Mouse (Mus musculus) cerebellum, postnatal 4 days (tissue): ENCODE data around the gene Zfp819.

Experiments used
- DNase-seq, 2 experiments: peaks; one replicate each; pipeline ENCODE4 v3.0.0; 2022; ENCODE audit warnings: low spot score in 2 of 2, mixed read lengths in 1 of 2

Zfp819 gene

DNA sequence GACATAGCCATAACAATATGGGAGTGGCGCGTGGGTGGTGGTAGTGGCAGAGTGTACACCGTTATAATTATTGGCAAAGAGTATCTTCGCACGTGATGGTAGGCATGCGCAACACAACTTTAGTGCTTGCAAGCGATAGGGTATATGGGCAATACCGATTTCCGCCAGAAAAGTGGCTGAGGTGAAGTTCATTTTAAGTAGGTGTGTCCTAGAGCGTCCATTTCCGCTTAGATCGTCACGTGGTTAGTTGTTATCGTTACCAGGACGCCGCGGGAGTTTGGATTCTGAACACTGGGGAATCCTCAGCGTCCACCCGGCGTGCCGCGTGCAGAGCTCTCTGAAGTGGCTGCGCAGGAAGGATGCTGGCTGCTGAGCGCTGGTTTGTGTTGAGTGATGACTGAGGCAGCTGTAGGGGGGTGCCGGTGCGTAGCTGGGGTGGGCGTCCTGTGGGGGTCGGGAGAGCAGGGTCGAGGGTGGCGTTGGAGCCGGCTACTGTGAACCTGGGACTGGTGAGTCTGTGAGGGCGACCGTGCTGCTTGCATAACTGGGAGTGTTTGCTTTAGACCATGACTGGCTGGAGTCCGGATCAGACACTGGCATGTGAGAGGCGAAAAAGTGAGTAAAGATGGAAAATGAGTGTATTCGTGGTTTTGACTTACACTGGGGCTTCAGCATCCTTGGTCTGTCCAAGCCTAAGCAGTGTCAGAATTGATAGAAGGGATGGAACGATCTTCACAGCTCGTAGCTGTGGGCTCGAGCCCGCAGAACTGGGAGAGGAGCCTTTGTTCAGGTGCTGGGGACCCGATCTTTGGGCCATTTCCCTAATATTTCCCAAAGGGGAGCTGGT, at the start of gene Zfp819:
TSS of gene Zfp819 (plus strand) at position 274 of the 847 bp plus-strand sequence.
- DNase-seq = peak; percentile 36 to 55

DNA sequence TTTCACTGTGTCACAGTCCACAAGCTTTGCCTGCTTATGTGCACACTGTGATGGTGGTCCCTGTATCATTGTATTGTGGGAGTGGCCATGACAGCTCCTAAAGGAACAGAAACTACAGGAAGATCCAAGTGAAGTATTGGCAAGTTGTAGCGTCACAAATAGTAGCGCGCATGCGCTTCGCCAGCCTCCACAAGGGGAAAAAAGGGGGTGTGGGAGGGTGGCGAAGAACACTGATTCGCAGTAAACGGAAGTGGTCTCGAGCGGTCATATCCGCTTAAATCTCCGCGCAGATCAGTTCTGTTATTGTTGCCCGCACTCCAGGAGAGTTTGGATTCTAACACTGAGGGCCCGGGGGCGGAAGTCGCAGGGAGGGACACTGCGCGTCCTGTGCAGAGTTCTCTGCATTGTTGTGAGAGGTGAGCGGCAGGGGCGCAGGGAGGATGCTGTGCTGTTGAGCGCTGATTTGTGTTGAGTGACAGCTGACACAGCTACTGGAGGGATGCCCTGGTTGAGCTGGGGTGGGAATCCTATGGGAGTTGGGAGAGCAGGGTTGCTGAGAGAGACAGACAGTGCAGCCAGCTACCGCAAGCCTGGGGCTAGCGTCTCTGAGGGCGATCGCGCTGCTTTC, 44.8 kb upstream of the Zfp819 start, which contains the start of gene Zfp658:
TSS of gene Zfp658 (plus strand) at position 251 of the 628 bp plus-strand sequence.
- peak; percentile 69 to 83 for DNase-seq

DNA sequence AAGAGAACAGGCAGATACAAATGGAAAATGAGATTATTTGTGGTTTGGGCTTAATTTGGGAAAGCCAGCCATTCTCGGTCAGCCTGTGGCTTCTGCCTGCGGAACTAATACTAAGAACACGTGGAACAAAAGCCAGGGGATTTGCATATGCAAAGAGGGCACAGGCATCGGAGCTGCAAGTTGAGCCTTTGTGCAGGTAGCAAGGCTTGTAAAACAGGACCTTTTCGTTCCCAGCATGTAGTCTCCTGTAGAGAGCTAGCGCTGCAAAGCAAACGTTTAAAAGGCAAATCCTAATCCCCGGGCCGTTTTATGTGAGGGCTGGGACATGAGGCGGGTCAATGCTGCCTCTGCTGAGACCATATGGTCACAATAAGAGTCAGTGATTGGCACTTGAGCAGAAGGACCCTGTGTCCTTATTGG, 44.3 kb upstream of the Zfp819 start:
- DNase-seq = peak in 1 of 2 experiments; percentile 23

- no peak for DNase-seq
These were observed 43.7 kb upstream of the Zfp819 start for GRCm38 (mm10) chr7:43563300-43563699.

DNA sequence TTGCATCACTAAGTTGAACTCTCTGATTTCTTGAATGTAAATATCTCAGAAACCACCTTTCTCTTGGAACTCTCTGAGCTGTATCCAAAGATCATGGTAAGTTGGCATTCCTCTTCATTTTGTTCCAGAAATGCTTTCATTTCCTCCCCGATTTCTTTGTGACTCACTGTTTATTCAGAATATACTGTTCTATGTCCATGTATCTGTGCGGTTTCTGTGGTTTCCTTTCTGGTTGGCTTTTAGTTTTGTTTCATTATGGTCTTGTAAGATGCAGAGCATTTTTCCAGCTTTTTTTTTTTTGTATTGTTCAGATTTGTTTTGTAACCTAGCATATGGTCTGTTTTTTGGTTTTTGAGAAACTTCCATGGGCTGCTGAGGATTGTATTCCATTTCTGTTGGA, 35.8 kb upstream of the Zfp819 start:
- no peak for DNase-seq

- peak; percentile 66 to 83 for DNase-seq
These were observed 27.4 kb upstream of the Zfp819 start, which contains the start of gene Zfp719 for GRCm38 (mm10) chr7:43579440-43580171. Gene Zfp719 (plus strand): TSS chr7:43579610.

GRCm38 (mm10) chr7:43580526-43580925, 26.4 kb upstream of the Zfp819 start:
- DNase-seq = no peak

GRCm38 (mm10) chr7:43584790-43585189, 22.2 kb upstream of the Zfp819 start:
- no peak for DNase-seq

DNA sequence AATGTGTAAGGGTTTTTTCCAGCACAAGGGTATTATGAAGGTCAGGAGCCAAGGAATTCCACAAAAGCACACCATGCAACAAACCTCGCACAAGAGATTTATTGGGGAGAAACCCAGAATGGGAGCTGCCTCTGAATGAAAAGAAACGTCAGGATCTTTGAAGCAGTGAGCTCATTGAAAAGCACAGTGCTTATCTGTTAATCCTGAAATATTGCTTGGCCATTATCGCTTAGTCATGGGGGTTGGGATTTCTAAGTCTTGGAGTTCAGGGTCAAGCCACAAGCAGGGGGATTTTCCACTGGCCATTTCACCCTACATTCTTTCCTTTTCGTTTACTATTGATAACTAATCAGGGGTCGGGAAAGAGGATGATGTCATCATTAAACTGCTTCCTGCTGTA, 5.1 kb upstream of the Zfp819 start:
- DNase-seq = no peak

DNA sequence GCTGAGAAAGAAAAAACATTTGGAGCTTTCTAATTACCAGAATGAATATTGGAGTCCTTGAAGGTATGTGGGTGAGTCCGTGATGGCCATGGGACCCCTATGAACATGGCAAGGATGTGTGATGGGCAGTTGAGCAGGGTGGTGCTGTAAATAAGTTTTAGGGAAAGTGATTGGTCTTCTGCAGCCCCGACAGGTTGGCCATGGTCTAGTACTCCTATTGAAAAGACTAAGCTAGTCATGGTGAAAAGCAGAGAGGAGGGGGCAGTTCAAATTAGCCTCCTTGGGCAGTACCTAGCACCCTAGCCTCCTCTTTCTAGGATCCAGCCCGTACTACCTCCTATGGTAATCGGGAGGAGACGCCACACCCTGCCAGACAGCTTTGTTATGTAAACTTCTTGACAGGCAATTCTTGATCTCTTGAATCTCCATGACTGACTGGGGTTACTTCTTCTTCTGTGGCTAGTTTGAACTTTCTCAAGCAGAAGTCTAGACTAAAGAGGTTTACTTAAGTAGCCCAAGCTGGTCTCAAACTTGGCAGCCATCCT, 846 bp downstream of the Zfp819 start:
- DNase-seq = no peak

DNA sequence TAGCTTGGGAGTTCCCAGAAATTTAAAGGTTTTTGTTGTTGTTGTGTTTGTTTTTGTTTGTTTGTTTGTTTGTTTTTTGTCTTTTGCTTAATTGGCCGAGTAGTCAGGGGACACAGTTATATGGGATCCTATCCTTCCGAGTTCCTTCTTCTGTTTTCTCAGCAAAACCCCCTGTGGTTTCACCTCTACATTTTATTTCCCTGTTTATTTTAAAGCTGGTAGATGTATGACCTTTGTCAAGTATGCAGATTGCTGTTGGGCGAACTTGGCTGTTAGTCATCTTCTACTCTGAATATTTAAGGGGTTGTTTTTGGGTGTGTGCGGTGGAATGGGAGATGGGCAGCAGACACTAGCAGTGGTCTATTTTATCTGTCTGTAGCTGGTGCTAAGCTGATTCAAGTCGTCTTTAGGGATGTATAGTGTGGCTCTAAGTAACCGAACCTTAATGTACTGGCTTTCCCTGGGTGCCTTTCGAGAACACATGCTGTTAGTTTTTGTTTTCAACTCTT, 1.4 kb downstream of the Zfp819 start:
- no peak for DNase-seq

- DNase-seq = no peak
These were observed 7.0 kb downstream of the Zfp819 start for GRCm38 (mm10) chr7:43613816-43614551.

- DNase-seq = no peak
These were observed 16.0 kb downstream of the Zfp819 start for GRCm38 (mm10) chr7:43622927-43623326.

GRCm38 (mm10) chr7:43623819-43624218, 16.9 kb downstream of the Zfp819 start:
- DNase-seq = no peak

DNA sequence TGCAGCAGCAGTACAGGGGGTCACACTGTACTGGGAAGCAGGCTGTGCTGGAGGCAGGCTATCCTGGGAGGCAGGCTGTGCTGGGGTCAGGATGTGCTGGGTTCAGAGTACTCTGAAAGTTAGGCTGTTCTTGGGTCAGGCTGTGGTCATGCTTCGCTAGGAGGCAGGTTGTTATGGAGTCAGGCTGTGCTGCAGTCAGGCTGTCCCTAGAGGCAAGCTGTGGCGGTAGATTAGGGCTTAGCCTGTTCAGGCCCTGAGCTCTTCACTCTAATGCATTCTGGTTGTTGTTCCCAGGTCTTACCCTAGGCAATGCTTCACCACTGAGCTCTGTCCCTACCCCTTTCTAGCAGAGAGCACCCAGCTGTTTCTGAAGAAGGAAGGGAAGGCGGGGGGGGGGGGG, 18.1 kb downstream of the Zfp819 start:
- no peak for DNase-seq

GRCm38 (mm10) chr7:43625794-43626422, 18.9 kb downstream of the Zfp819 start:
- no peak for DNase-seq

DNA sequence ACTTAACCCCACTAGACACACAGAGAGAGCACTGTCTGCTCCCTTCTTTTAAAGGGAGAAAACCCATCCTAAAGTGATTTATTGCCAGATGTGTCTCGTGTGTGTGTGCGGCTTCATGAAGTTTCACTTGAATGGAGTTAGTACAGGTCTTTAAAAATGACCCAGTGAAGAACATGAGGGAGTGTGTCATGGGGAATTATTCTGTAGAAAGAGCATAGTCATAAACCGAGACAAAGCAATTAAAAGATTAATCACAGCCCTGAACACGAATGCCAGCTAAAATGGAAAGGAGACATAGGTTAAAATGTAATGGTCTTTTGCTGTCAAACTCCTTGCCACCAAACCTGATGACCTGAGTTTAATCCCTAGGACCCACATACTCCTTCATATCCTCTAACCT, 27.0 kb downstream of the Zfp819 start:
- DNase-seq = no peak

GRCm38 (mm10) chr7:43634500-43634899, 27.5 kb downstream of the Zfp819 start, which contains the start of gene Ceacam18:
Gene Ceacam18 (plus strand): TSS chr7:43634707.
- DNase-seq = no peak

GRCm38 (mm10) chr7:43636194-43636593, 29.2 kb downstream of the Zfp819 start:
- DNase-seq = no peak

DNA sequence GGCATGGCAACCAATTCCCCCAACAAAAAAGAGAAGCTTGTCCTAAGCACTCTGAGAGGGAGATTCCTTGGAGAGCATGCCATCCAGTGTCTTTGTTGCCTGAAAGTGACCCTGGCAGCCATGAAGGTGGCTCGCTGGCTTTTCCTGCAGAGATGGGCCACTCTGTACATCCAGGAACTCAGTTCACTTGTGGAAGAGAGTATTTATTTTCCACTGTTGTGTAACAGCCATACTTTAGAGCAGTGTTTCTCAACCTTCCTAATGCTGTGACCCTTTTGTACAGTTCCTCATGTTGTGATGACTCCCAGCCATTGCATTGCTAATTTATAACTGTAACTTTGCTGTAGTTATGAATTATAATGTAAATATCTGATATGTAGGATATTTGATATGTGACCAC, 30.1 kb downstream of the Zfp819 start:
- no peak for DNase-seq
